Mouse (Mus musculus) liver, postnatal 0 days (tissue): ENCODE data around the gene Naif1.

ENCODE experiments used
- CTCF ChIP-seq: sonication (generic); IDR thresholded peaks from 2 replicates; pipeline ENCODE4 v1.5.1; 2016; ENCODE audit warnings: antibody characterized with exemption, low read depth
- EP300 ChIP-seq: IDR thresholded peaks from 2 replicates; pipeline ENCODE4 v1.6.1; 2016; ENCODE audit warnings: antibody characterized with exemption, low read depth, mild to moderate bottlenecking

GRCm38 (mm10) chr2:32404663-32405062 is 45.6 kb upstream of the Naif1 start:
- peak; percentile 100 for TF ChIP-seq CTCF
- no peak for TF ChIP-seq EP300
